Mouse (Mus musculus) ES-Bruce4 (cell line): ENCODE results near the gene Leng8.

ENCODE experiments used
- CTCF ChIP-seq: IDR thresholded peaks from one replicate; pipeline ENCODE4 v1.8.1; 2011; ENCODE audit warnings: low read depth, low read length
- POLR2A ChIP-seq: IDR thresholded peaks from one replicate; pipeline ENCODE4 v1.8.1; 2011; ENCODE audit warnings: low read length; ENCODE audit not compliant: insufficient read depth

DNA sequence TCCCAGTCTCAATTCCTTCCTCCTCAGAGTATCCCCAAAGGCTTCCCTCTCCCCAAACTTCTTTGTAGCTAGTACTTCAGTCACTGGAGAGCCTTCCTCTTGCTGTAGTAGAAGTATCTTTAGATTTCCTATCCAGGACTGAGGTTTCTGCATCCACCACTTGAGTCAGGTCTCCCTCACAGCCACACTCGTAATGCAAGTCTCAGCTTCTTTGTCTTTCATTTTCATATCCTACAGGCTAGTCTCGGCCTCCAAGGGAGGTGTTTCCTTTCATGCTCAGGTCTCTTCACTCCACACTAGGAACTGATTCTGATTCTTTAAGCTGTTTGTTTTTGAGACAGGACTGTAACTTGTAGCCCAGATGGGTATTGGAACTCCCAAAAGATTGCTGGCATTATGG, 1.3 kb downstream of the Leng8 start:
- no peak for TF ChIP-seq CTCF
- TF ChIP-seq POLR2A, result no peak
